Mouse (Mus musculus) lung, embryonic 14.5 days (tissue): ENCODE data around the gene Rhbdl1. TPM values are rescaled to one million over a fixed set of nuclear protein-coding genes. Genes with fewer than 3 reads are reported as not detected.
"Not testable (repeated sequence)": the region's sequence is repeated elsewhere in the genome, so short reads cannot be mapped to it uniquely, and the experiment has no call there.

ENCODE experiments used
- ATAC-seq: fragments of 200-750 bp; cut with Nextera tagmentation; 2 replicates; pipeline ENCODE4 v1.8.0; 2017; ENCODE audit warnings: mild to moderate bottlenecking, moderate TSS enrichment, moderate library complexity; ENCODE audit not compliant: insufficient read depth
- DNase-seq: peaks from one replicate; pipeline ENCODE4 v3.0.0-alpha.2; 2015
- H3K27ac ChIP-seq: fragments of 300-500 bp; sonication (generic); 2 replicates; pipeline ENCODE4 v1.5.1; 2014; ENCODE audit warnings: low read depth, mild to moderate bottlenecking, moderate library complexity
- H3K27me3 ChIP-seq: fragments of 300-500 bp; sonication (generic); 2 replicates; pipeline ENCODE4 v1.6.1; 2014; ENCODE audit warnings: low read length, control low read depth; ENCODE audit not compliant: insufficient read depth
- H3K36me3 ChIP-seq: fragments of 300-500 bp; sonication (generic); 2 replicates; pipeline ENCODE4 v1.6.1; 2014; ENCODE audit warnings: control low read depth; ENCODE audit not compliant: insufficient read depth
- H3K4me1 ChIP-seq: fragments of 300-500 bp; sonication (generic); 2 replicates; pipeline ENCODE4 v1.6.1; 2014; ENCODE audit warnings: antibody characterized with exemption, control low read depth; ENCODE audit not compliant: insufficient read depth
- H3K4me2 ChIP-seq: fragments of 300-500 bp; sonication (generic); 2 replicates; pipeline ENCODE4 v1.6.1; 2014; ENCODE audit warnings: mild to moderate bottlenecking
- H3K4me3 ChIP-seq: fragments of 300-500 bp; sonication (generic); 2 replicates; pipeline ENCODE4 v1.5.1; 2014; ENCODE audit warnings: low read depth, low read length
- H3K9ac ChIP-seq: fragments of 300-500 bp; sonication (generic); 2 replicates; pipeline ENCODE4 v1.6.1; 2014
- H3K9me3 ChIP-seq: fragments of 300-500 bp; sonication (generic); 2 replicates; pipeline ENCODE4 v1.6.1; 2016; ENCODE audit warnings: low read depth, low read length, control low read depth
- CTCF ChIP-seq: IDR thresholded peaks from 2 replicates; pipeline ENCODE4 v1.5.1; 2016; ENCODE audit warnings: antibody characterized with exemption, low read depth
- WGBS: fragments of 180-500 bp; shearing (Covaris S2); extraction: QIAGEN DNeasy Blood & Tissue Kit; methylation state at CpG from one replicate; pipeline ENCODE4 v1.1.7; 2014; 5-methylcytosine and 5-hydroxymethylcytosine counted together
- polyA plus RNA-seq: library from polyadenylated mRNA; unstranded; fragments of >200 nt; fragmentation: Nextera tagmentation; extraction: Ambion mirVana; gene quantifications from 2 replicates; pipeline ENCODE4 v1.2.1, GENCODE M21; 2014

Gene Rhbdl1
- polyA plus RNA-seq, 1 experiment from 2014 or later, result 2.0 TPM

DNA sequence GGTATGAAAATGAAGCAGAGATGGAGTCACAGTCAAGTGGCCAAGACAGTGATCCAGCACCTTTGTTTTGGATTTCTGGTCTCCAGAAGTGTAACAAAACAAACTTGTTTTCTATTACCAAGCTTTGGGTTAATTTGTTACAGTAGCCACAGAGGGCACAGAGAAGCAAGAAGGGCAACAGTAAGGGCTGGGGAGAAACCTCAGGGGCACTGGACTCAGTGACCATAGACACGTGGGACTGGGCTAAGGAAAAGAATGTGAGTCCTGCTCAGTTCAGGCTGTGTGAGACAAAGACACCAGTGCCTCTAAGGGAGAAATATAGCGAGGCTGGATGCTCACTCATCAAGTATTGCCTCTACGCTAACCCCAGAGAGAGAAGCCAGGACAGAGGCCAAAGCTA is 35.6 kb upstream of the Rhbdl1 start:
- Histone ChIP-seq H3K9me3 (no peaks in the 10 kb centered on the region), H3K9ac (no peak overlapping the region), H3K4me2 (no peak overlapping the region), H3K4me1 (peaks cover 15% of the 10 kb centered on the region; the same call in 1 of the 2 replicates), H3K27me3 (no peaks in the 10 kb centered on the region), H3K4me3 (no peak overlapping the region), H3K27ac (no peak overlapping the region), H3K36me3 (0 out of 2 replicates have a peak, but pooled peaks cover 2% of the 10 kb centered on the region)
- ATAC-seq (no peak), DNase-seq (no peak)
- 79% methylated on average over 3 of the region's 3 CpGs for WGBS
- no peak for TF ChIP-seq CTCF

DNA sequence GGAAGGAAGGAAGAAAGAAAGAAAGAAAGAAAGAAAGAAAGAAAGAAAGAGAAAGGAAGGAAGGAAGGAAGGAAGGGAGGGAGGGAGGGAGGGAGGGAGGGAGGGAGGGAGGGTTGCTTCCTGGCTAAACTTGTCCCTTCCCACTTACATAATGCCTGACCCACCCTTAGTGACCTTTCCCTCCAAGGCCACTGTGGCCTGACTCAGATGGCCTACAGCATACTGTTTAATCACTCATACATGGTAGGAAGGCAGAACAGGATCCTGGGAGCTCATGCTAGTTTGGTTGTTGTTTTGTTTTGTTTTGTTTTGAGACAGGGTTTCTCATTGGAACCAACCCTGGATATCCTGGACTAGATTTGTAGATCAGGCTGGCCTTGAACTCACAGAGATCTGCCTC is 34.5 kb upstream of the Rhbdl1 start:
- H3K36me3 ChIP-seq, H3K27me3 ChIP-seq, H3K9ac ChIP-seq, H3K27ac ChIP-seq, H3K9me3 ChIP-seq, H3K4me2 ChIP-seq, DNase-seq, ATAC-seq, H3K4me3 ChIP-seq: not testable (repeated sequence)
- H3K4me1 ChIP-seq, result peaks cover 15% of the 10 kb centered on the region; the same call in 1 of the 2 replicates

DNA sequence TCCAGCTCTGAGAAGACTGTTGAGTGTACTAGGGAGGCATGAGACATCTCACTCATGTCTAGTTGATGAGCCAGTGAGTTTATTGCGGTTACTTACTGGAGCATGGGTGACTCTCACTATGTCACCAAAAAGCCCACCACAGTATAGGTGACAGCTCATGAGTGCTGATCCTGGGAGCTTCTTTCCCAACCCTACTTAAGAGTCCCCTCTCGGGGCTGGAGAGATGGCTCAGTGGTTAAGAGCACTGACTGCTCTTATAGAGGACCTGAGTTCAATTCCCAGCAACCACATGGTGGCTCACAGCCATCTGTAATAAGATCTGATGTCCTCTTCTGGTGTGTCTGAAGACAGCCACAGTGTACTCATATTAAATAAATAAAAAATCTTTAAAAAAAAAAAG is 32.9 kb upstream of the Rhbdl1 start:
- Histone ChIP-seq H3K27ac (no peak overlapping the region), H3K4me1 (0 out of 2 replicates have a peak, but pooled peaks cover 8% of the 10 kb centered on the region), H3K36me3 (no peaks in the 10 kb centered on the region), H3K9ac (no peak overlapping the region), H3K4me2 (no peak overlapping the region), H3K4me3 (no peak overlapping the region), H3K27me3 (no peaks in the 10 kb centered on the region), H3K9me3 (no peaks in the 10 kb centered on the region)
- WGBS, result 81% methylated on average over 2 of the region's 2 CpGs
- no peak for ATAC-seq
- TF ChIP-seq CTCF, result no peak
- DNase-seq, result no peak

DNA sequence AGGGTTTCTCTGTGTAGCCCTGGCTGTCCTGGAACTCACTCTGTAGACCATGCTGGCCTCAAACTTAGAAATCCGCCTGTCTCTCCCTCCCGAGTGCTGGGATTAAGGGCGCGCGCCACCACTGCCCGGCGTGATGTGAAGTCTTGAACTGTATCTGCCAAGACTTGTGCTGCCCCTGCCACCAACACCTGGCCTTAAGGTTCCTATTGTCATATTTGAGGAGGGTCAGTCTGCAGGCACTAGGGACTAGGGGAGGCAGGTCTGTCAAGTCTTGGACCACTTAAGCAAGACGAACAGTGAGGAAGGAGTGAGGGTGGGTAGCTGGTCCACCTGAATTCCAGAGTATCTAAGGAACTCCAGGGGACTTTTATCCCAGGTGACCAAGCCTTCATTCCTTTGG is 32.4 kb upstream of the Rhbdl1 start:
- Histone ChIP-seq H3K4me1 (0 out of 2 replicates have a peak, but pooled peaks cover 8% of the 10 kb centered on the region), H3K4me3 (no peak overlapping the region), H3K27ac (no peak overlapping the region), H3K36me3 (no peaks in the 10 kb centered on the region), H3K9ac (no peak overlapping the region), H3K4me2 (no peak overlapping the region), H3K9me3 (no peaks in the 10 kb centered on the region), H3K27me3 (no peaks in the 10 kb centered on the region)
- DNase-seq (no peak), ATAC-seq (no peak)
- 81% methylated on average over 8 of the region's 8 CpGs for WGBS
- no peak for TF ChIP-seq CTCF

DNA sequence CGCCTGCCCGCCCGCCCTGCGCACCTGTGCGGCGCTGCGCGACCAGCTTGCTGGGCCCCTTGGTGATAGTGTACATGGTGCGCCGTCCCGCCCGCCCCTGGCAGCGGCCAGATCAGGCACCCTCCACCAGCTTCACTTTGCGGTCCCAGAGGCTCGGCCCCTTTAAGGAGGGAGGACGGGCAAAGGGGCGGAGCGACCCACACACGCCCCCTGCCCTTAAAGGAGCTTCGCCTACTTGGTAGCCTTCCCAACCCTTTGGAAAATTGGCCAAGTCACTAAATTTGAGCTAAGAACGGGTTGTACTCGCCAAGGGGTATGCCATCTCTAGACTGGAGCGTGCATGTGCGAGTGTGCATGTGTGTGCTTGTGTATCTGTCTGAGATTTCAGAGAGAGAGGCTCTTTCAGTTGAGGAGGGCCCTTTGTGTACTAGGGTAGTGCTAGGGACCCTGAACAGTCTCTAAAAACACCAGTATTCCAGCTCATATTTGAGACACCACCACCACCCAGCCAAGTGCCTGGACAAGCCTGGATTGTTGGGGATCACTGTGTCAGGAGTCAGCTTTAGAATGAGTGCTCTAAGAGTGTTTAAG is 31.6 kb upstream of the Rhbdl1 start, which contains the start of gene Mcrip2:
Mcrip2 (minus strand) TSS at position 164 of the 591 bp plus-strand sequence.
- Histone ChIP-seq H3K9me3 (no peaks in the 10 kb centered on the region), H3K27me3 (no peaks in the 10 kb centered on the region), H3K27ac (peak within 1 kb of the TSS; percentile 48; the same call in 1 of the 2 replicates), H3K4me2 (peak within 1 kb of the TSS; percentile 98), H3K36me3 (no peaks in the 10 kb centered on the region), H3K4me1 (0 out of 2 replicates have a peak, but pooled peaks cover 3% of the 10 kb centered on the region), H3K9ac (peak within 1 kb of the TSS; percentile 56), H3K4me3 (peak within 1 kb of the TSS; percentile 80)
- peak; percentile 26; the same call in 1 of the 2 replicates for TF ChIP-seq CTCF
- ATAC-seq, result peak; percentile 91
- peak; percentile 90 for DNase-seq
- under 1% methylated on average over 24 of the region's 24 CpGs for WGBS

DNA sequence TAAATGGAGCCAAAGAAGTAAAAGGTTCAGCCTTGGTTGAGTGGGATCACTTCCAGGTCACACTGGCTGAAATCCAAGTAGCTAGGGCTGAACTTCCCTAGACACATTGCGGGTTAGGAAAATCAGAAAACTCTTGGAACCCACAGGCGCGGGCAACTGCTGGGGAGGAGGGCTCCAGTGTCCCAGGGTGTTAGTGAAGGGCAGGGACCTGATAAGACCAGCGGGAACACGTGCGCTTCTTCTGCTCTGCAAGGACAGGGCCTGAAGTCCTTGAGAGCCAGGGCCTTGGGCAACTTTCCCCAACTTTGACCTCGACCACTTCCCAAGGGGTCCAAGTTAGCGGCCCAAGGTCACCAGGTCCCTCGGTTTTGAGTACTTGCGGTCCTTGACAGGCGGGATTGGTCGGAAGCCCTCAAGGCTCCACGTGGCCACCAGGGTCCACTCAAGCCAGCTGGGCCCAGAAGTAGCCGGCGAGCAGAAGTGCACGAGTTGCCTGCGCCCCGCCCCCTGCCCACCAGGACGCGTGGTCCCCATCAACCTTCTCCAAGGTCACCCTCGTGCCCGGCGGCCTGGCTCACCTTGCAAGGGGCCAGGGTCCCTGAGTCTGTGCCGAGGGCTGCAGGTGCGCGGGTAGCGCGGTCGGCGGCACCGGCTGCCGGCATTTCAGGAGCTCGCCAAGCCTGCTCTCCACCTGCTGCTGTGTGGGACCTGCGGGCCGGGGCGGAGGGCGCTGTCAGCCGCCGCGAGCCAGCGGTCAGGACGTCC is 30.9 kb upstream of the Rhbdl1 start:
- peak overlapping the region; percentile 80 for H3K4me3 ChIP-seq
- peak; percentile 42 for DNase-seq
- peak overlapping the region; percentile 98 for H3K4me2 ChIP-seq
- no peaks in the 10 kb centered on the region for H3K9me3 ChIP-seq
- peak overlapping the region; percentile 48; the same call in 1 of the 2 replicates for H3K27ac ChIP-seq
- peak; percentile 36 for ATAC-seq
- H3K36me3 ChIP-seq, result no peaks in the 10 kb centered on the region
- TF ChIP-seq CTCF, result no peak
- WGBS, result under 1% methylated on average over 40 of the region's 42 CpGs
- no peaks in the 10 kb centered on the region for H3K27me3 ChIP-seq
- H3K4me1 ChIP-seq, result 0 out of 2 replicates have a peak, but pooled peaks cover 3% of the 10 kb centered on the region
- H3K9ac ChIP-seq, result peak overlapping the region; percentile 56

DNA sequence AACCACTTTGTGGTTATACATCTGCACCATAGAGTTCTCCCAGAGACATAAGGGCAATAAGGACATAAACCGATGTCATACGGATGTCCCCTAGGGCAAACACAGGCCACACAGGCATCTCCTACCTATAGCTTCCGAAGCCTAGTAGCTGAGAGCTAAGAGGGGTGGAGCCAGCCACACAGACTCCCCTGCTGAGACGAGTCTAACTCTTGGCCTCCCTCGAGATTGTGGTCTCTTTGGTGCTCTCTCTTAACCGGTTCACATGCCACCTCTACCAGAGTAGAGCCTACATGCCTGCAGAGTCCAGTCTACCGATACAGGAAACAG is 30.4 kb upstream of the Rhbdl1 start:
- no peak overlapping the region for H3K27ac ChIP-seq

More for the DNA sequence above, 30.4 kb upstream of the Rhbdl1 start:
- Histone ChIP-seq H3K4me1 (0 out of 2 replicates have a peak, but pooled peaks cover 3% of the 10 kb centered on the region), H3K4me2 (peak overlapping the region; percentile 98), H3K9me3 (no peaks in the 10 kb centered on the region), H3K4me3 (peak overlapping the region; percentile 80), H3K36me3 (no peaks in the 10 kb centered on the region), H3K9ac (peak overlapping the region; percentile 56; the same call in 1 of the 2 replicates), H3K27me3 (no peaks in the 10 kb centered on the region)
- TF ChIP-seq CTCF, result no peak
- no peak for DNase-seq
- 12% methylated on average over 7 of the region's 7 CpGs for WGBS
- ATAC-seq, result no peak
